Mouse (Mus musculus): ENCODE measurements at regions not wholly inside any gene's neighbourhood (a gene's known extent, or its start where the extent isn't known, plus 50 kb on each side); places are given as distances from the start of the nearest gene placed in this dataset.
A peak's percentile ranks its signal among the peaks of the same experiment; 100 is the strongest.

- H3K4me3 ChIP-seq, result no peak overlapping the region
- 78% methylated on average over 1 of the region's 1 CpGs for WGBS
- no peak for DNase-seq (ENCODE audit: low spot score)
- H3K36me3 ChIP-seq (replicated peaks), result no peaks in the 10 kb centered on the region
- H3K9me3 ChIP-seq, result no peaks in the 10 kb centered on the region
- no peaks in the 10 kb centered on the region for H3K4me1 ChIP-seq
- H3K27me3 ChIP-seq (replicated peaks; ENCODE audit: low read depth, poor library complexity, severe bottlenecking), result peaks cover 25% of the 10 kb centered on the region
- no peak overlapping the region for H3K27ac ChIP-seq (replicated peaks)
Observed at GRCm38 (mm10) chrX:159018955-159019354, 191.2 kb upstream of the Rps6ka3 start.

GRCm38 (mm10) chrX:159026311-159026710, 183.8 kb upstream of the Rps6ka3 start:
- H3K27me3 ChIP-seq (replicated peaks; ENCODE audit: low read depth, poor library complexity, severe bottlenecking), result peaks cover 30% of the 10 kb centered on the region
- no peaks in the 10 kb centered on the region for H3K9me3 ChIP-seq
- no peaks in the 10 kb centered on the region for H3K4me1 ChIP-seq
- no peak overlapping the region for H3K27ac ChIP-seq (replicated peaks)
- no peaks in the 10 kb centered on the region for H3K36me3 ChIP-seq (replicated peaks)
- no peak overlapping the region for H3K4me3 ChIP-seq
- 77% methylated on average over 1 of the region's 1 CpGs for WGBS
- DNase-seq (ENCODE audit: low spot score), result no peak

- peaks cover 27% of the 10 kb centered on the region for H3K27me3 ChIP-seq (replicated peaks; ENCODE audit: low read depth, poor library complexity, severe bottlenecking)
- WGBS, result 86% methylated on average over 4 of the region's 4 CpGs
Observed at GRCm38 (mm10) chrX:159031927-159032326, 178.2 kb upstream of the Rps6ka3 start.

GRCm38 (mm10) chrX:159043432-159043831, 166.7 kb upstream of the Rps6ka3 start:
- H3K9me3 ChIP-seq, result no peaks in the 10 kb centered on the region
- peak; percentile 57 for DNase-seq (ENCODE audit: low spot score)
- peaks cover 32% of the 10 kb centered on the region for H3K27me3 ChIP-seq (replicated peaks; ENCODE audit: low read depth, poor library complexity, severe bottlenecking)
- no peaks in the 10 kb centered on the region for H3K36me3 ChIP-seq (replicated peaks)
- no peak overlapping the region for H3K4me3 ChIP-seq
- WGBS, result 18% methylated on average over 3 of the region's 3 CpGs
- H3K4me1 ChIP-seq, result no peaks in the 10 kb centered on the region
- H3K27ac ChIP-seq (replicated peaks), result no peak overlapping the region

More at GRCm38 (mm10) chrX:159031927-159032326, 178.2 kb upstream of the Rps6ka3 start:
- no peak overlapping the region for H3K27ac ChIP-seq (replicated peaks)
- no peaks in the 10 kb centered on the region for H3K9me3 ChIP-seq
- DNase-seq (ENCODE audit: low spot score), result no peak
- H3K36me3 ChIP-seq (replicated peaks), result no peaks in the 10 kb centered on the region
- no peak overlapping the region for H3K4me3 ChIP-seq
- no peaks in the 10 kb centered on the region for H3K4me1 ChIP-seq

GRCm38 (mm10) chrX:159047876-159048275, 162.2 kb upstream of the Rps6ka3 start:
- 68% methylated on average over 2 of the region's 2 CpGs for WGBS
- H3K9me3 ChIP-seq, result no peaks in the 10 kb centered on the region

GRCm38 (mm10) chrX:159055689-159056461, 154.2 kb upstream of the Rps6ka3 start:
- Histone ChIP-seq H3K27ac (replicated peaks) (no peak overlapping the region), H3K9me3 (no peaks in the 10 kb centered on the region), H3K27me3 (replicated peaks; ENCODE audit: low read depth, poor library complexity, severe bottlenecking) (peaks cover 34% of the 10 kb centered on the region), H3K36me3 (replicated peaks) (no peaks in the 10 kb centered on the region), H3K4me1 (no peaks in the 10 kb centered on the region), H3K4me3 (no peak overlapping the region)
- DNase-seq (ENCODE audit: low spot score), result no peak
- 84% methylated on average over 8 of the region's 8 CpGs for WGBS

More at GRCm38 (mm10) chrX:159047876-159048275, 162.2 kb upstream of the Rps6ka3 start:
- no peak for DNase-seq (ENCODE audit: low spot score)
- Histone ChIP-seq H3K27me3 (replicated peaks; ENCODE audit: low read depth, poor library complexity, severe bottlenecking) (peaks cover 17% of the 10 kb centered on the region), H3K4me3 (no peak overlapping the region), H3K4me1 (no peaks in the 10 kb centered on the region), H3K27ac (replicated peaks) (no peak overlapping the region), H3K36me3 (replicated peaks) (no peaks in the 10 kb centered on the region)

- peaks cover 38% of the 10 kb centered on the region for H3K27me3 ChIP-seq (replicated peaks; ENCODE audit: low read depth, poor library complexity, severe bottlenecking)
- no peak overlapping the region for H3K27ac ChIP-seq (replicated peaks)
- H3K9me3 ChIP-seq, result no peaks in the 10 kb centered on the region
- no peak for DNase-seq (ENCODE audit: low spot score)
- H3K4me1 ChIP-seq, result no peaks in the 10 kb centered on the region
- no peaks in the 10 kb centered on the region for H3K36me3 ChIP-seq (replicated peaks)
- H3K4me3 ChIP-seq, result no peak overlapping the region
Observed at GRCm38 (mm10) chrX:159056462-159056805, 153.7 kb upstream of the Rps6ka3 start.

GRCm38 (mm10) chrX:159058931-159059330, 151.2 kb upstream of the Rps6ka3 start:
- Histone ChIP-seq H3K36me3 (replicated peaks) (no peaks in the 10 kb centered on the region), H3K4me1 (no peaks in the 10 kb centered on the region), H3K27me3 (replicated peaks; ENCODE audit: low read depth, poor library complexity, severe bottlenecking) (peaks cover 53% of the 10 kb centered on the region), H3K27ac (replicated peaks) (no peak overlapping the region), H3K4me3 (no peak overlapping the region), H3K9me3 (no peaks in the 10 kb centered on the region)
- DNase-seq (ENCODE audit: low spot score), result no peak

GRCm38 (mm10) chrX:159061322-159061721, 148.8 kb upstream of the Rps6ka3 start:
- Histone ChIP-seq H3K27ac (replicated peaks) (no peak overlapping the region), H3K36me3 (replicated peaks) (no peaks in the 10 kb centered on the region), H3K27me3 (replicated peaks; ENCODE audit: low read depth, poor library complexity, severe bottlenecking) (peaks cover 64% of the 10 kb centered on the region), H3K4me3 (no peak overlapping the region), H3K9me3 (no peaks in the 10 kb centered on the region), H3K4me1 (no peaks in the 10 kb centered on the region)
- no peak for DNase-seq (ENCODE audit: low spot score)

- whole genome bisulfite sequencing, result 76% methylated on average over 2 of the region's 2 CpGs
- no peak overlapping the region for H3K4me3 ChIP-seq
- no peaks in the 10 kb centered on the region for H3K36me3 ChIP-seq (replicated peaks)
- H3K27ac ChIP-seq (replicated peaks), result no peak overlapping the region
- peaks cover 82% of the 10 kb centered on the region for H3K27me3 ChIP-seq (replicated peaks; ENCODE audit: low read depth, poor library complexity, severe bottlenecking)
- no peaks in the 10 kb centered on the region for H3K4me1 ChIP-seq
- no peak for DNase-seq (ENCODE audit: low spot score)
- no peaks in the 10 kb centered on the region for H3K9me3 ChIP-seq
Observed at GRCm38 (mm10) chrX:159066212-159066611, 143.9 kb upstream of the Rps6ka3 start.

- H3K4me3 ChIP-seq, result no peak overlapping the region
- 89% methylated on average over 3 of the region's 3 CpGs for WGBS
- H3K27ac ChIP-seq (replicated peaks), result no peak overlapping the region
- peaks cover 89% of the 10 kb centered on the region for H3K27me3 ChIP-seq (replicated peaks; ENCODE audit: low read depth, poor library complexity, severe bottlenecking)
- no peaks in the 10 kb centered on the region for H3K9me3 ChIP-seq
- no peaks in the 10 kb centered on the region for H3K4me1 ChIP-seq
- no peaks in the 10 kb centered on the region for H3K36me3 ChIP-seq (replicated peaks)
- no peak for DNase-seq (ENCODE audit: low spot score)
Observed at GRCm38 (mm10) chrX:159072647-159073046, 137.5 kb upstream of the Rps6ka3 start.

- H3K36me3 ChIP-seq (replicated peaks), result no peaks in the 10 kb centered on the region
- H3K4me3 ChIP-seq, result no peak overlapping the region
- peaks cover 89% of the 10 kb centered on the region for H3K27me3 ChIP-seq (replicated peaks; ENCODE audit: low read depth, poor library complexity, severe bottlenecking)
- no peaks in the 10 kb centered on the region for H3K9me3 ChIP-seq
- no peaks in the 10 kb centered on the region for H3K4me1 ChIP-seq
- DNase-seq (ENCODE audit: low spot score), result no peak
- H3K27ac ChIP-seq (replicated peaks), result no peak overlapping the region
Observed at GRCm38 (mm10) chrX:159073533-159073932, 136.6 kb upstream of the Rps6ka3 start.

GRCm38 (mm10) chrX:159080508-159080907, 129.6 kb upstream of the Rps6ka3 start:
- no peak for DNase-seq (ENCODE audit: low spot score)
- peaks cover 72% of the 10 kb centered on the region for H3K27me3 ChIP-seq (replicated peaks; ENCODE audit: low read depth, poor library complexity, severe bottlenecking)
- no peaks in the 10 kb centered on the region for H3K9me3 ChIP-seq
- H3K36me3 ChIP-seq (replicated peaks), result no peaks in the 10 kb centered on the region
- WGBS, result 73% methylated on average over 2 of the region's 2 CpGs
- H3K27ac ChIP-seq (replicated peaks), result no peak overlapping the region
- no peaks in the 10 kb centered on the region for H3K4me1 ChIP-seq
- no peak overlapping the region for H3K4me3 ChIP-seq

Measured in embryonic facial prominence, embryonic 10.5 days (tissue).